Mouse (Mus musculus) kidney, adult 2 months (tissue): Measurements from ENCODE around the gene Mindy1. TPM values are rescaled to one million over a fixed set of nuclear protein-coding genes. Genes with fewer than 3 reads are reported as not detected.

Experiments
- DNase-seq: peaks from one replicate; pipeline ENCODE4 v3.0.0; 2021
- H3K27ac ChIP-seq: fragments of 200-500 bp; 2 replicates; pipeline ENCODE4 v1.5.1; 2012; ENCODE audit warnings: low read depth, low read length, control low read depth, inconsistent platforms; ENCODE audit not compliant: insufficient read depth
- H3K27me3 ChIP-seq: fragments of 200-500 bp; replicated peaks from 2 replicates; pipeline ENCODE4 v1.6.1; 2012; ENCODE audit warnings: mild to moderate bottlenecking, moderate library complexity, low read length, inconsistent platforms; ENCODE audit not compliant: control insufficient read depth, insufficient read depth
- H3K36me3 ChIP-seq: fragments of 200-500 bp; 2 replicates; pipeline ENCODE4 v1.6.1; 2012; ENCODE audit warnings: mild to moderate bottlenecking, moderate library complexity, low read length, inconsistent platforms; ENCODE audit not compliant: control insufficient read depth, insufficient read depth
- H3K4me1 ChIP-seq: fragments of 200-500 bp; 2 replicates; pipeline ENCODE4 v1.6.1; 2011; ENCODE audit warnings: low read length; ENCODE audit not compliant: control insufficient read depth, insufficient read depth
- H3K4me3 ChIP-seq: fragments of 200-500 bp; 2 replicates; pipeline ENCODE4 v1.5.1; 2011; ENCODE audit warnings: mild to moderate bottlenecking, low read depth, low read length, control low read depth; ENCODE audit not compliant: insufficient read depth
- CTCF ChIP-seq: fragments of 200-500 bp; conservative IDR thresholded peaks from 2 replicates; pipeline ENCODE4 v1.5.1; 2011; ENCODE audit warnings: low read depth, mild to moderate bottlenecking, control low read depth, low read length, moderate library complexity, mixed read lengths; ENCODE audit not compliant: insufficient read depth, insufficient read length
- POLR2A ChIP-seq: fragments of 200-500 bp; IDR thresholded peaks from one replicate; pipeline ENCODE4 v1.6.1; 2011; ENCODE audit warnings: low read depth, low read length, control low read depth
- WGBS: fragments of 180-500 bp; shearing (Covaris S2); methylation state at CpG from one replicate; pipeline ENCODE4 v1.1.7; 2018; 5-methylcytosine and 5-hydroxymethylcytosine counted together
- polyA plus RNA-seq: library from polyadenylated mRNA; depleted of rRNA; stranded (reverse); fragments of >200 nt; gene quantifications from 2 replicates; pipeline ENCODE4 v1.2.3, GENCODE M21; 2012

Mindy1 gene
- polyA plus RNA-seq, 1 experiment = 120 TPM

GRCm38 (mm10) chr3:95307100-95307499 lies 26.0 kb downstream of the Mindy1 start, which contains the start of gene Anxa9:
Gene Anxa9 (minus strand): TSS chr3:95307176.
- H3K4me1 ChIP-seq = no peaks in the 10 kb centered on the region
- TF ChIP-seq CTCF (no peak), POLR2A (no peak)
- no peaks in the 10 kb centered on the region for H3K36me3 ChIP-seq
- H3K27ac ChIP-seq = peak within 1 kb of the TSS; percentile 42
- H3K27me3 ChIP-seq = no peaks in the 10 kb centered on the region
- no peak within 1 kb of the TSS for H3K4me3 ChIP-seq
- WGBS = 50% methylated on average over 7 of the region's 7 CpGs
- no peak for DNase-seq

- Histone ChIP-seq H3K27ac (no peak overlapping the region), H3K27me3 (no peaks in the 10 kb centered on the region), H3K4me1 (no peaks in the 10 kb centered on the region; the same call in 1 of the 2 replicates), H3K4me3 (no peak overlapping the region), H3K36me3 (no peaks in the 10 kb centered on the region)
- 60% methylated on average over 3 of the region's 3 CpGs for WGBS
- no peak for DNase-seq
- TF ChIP-seq CTCF (no peak), POLR2A (no peak)
Observed at GRCm38 (mm10) chr3:95310496-95310895, 29.4 kb downstream of the Mindy1 start.

GRCm38 (mm10) chr3:95310968-95311882 lies 30.1 kb downstream of the Mindy1 start:
- Histone ChIP-seq H3K4me1 (peaks cover 3% of the 10 kb centered on the region; the same call in 1 of the 2 replicates), H3K27ac (no peak overlapping the region), H3K4me3 (no peak overlapping the region), H3K36me3 (no peaks in the 10 kb centered on the region), H3K27me3 (no peaks in the 10 kb centered on the region)
- 64% methylated on average over 9 of the region's 9 CpGs for WGBS
- TF ChIP-seq CTCF (peak; percentile 40), POLR2A (no peak)
- peak; percentile 90 for DNase-seq

GRCm38 (mm10) chr3:95312623-95313022 lies 31.5 kb downstream of the Mindy1 start:
- Histone ChIP-seq H3K27me3 (no peaks in the 10 kb centered on the region), H3K36me3 (no peaks in the 10 kb centered on the region), H3K27ac (no peak overlapping the region), H3K4me1 (peaks cover 13% of the 10 kb centered on the region), H3K4me3 (no peak overlapping the region)
- TF ChIP-seq POLR2A = no peak
- TF ChIP-seq CTCF = no peak
- WGBS = 68% methylated on average over 6 of the region's 6 CpGs
- DNase-seq = no peak

DNA sequence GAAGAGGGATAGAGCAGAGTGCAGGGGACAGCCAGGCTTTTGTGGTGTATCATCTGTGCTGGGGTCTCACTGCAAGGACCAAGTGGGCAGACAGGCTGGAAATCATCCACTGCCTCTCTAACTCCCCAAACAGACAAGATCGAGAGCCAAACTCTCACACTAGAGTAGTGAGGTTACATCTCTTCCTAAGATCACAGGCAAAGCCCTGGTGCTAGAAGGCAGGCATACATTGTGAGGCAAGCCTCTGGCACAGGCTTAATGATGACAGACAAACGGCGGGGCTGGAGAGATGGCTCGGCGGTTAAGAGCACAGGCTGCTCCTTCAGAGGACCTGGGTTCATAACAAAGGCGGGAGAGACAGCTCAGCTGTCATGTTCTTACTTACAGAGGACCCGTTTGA lies 32.3 kb downstream of the Mindy1 start:
- H3K27me3 ChIP-seq = no peaks in the 10 kb centered on the region
- H3K4me3 ChIP-seq = no peak overlapping the region
- no peaks in the 10 kb centered on the region for H3K36me3 ChIP-seq
- TF ChIP-seq CTCF = no peak
- TF ChIP-seq POLR2A = no peak
- H3K4me1 ChIP-seq = peaks cover 19% of the 10 kb centered on the region
- no peak overlapping the region for H3K27ac ChIP-seq
- DNase-seq = no peak
- WGBS = 81% methylated on average over 7 of the region's 7 CpGs

DNA sequence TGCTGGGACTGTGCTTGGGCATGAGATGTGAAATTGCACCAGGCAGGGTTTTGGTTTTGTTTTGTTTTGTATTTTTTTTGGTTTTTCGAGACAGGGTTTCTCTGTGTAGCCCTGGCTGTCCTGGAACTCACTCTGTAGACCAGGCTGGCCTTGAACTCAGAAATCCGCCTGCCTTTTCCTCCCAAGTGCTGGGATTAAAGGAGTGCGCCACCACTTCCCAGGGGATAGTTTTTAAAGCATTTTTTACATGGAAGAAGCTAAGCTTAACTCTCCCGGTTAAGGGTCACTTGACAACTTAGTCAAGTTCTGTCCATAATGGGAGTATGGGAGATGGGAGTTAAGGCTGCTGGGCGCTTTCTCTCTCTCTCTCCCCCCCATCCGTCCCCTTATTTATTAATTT lies 32.9 kb downstream of the Mindy1 start:
- Histone ChIP-seq H3K36me3 (no peaks in the 10 kb centered on the region), H3K27me3 (no peaks in the 10 kb centered on the region), H3K4me3 (no peak overlapping the region), H3K4me1 (peaks cover 25% of the 10 kb centered on the region), H3K27ac (no peak overlapping the region)
- DNase-seq = no peak
- no peak for TF ChIP-seq POLR2A
- no peak for TF ChIP-seq CTCF
- WGBS = 87% methylated on average over 6 of the region's 6 CpGs

DNA sequence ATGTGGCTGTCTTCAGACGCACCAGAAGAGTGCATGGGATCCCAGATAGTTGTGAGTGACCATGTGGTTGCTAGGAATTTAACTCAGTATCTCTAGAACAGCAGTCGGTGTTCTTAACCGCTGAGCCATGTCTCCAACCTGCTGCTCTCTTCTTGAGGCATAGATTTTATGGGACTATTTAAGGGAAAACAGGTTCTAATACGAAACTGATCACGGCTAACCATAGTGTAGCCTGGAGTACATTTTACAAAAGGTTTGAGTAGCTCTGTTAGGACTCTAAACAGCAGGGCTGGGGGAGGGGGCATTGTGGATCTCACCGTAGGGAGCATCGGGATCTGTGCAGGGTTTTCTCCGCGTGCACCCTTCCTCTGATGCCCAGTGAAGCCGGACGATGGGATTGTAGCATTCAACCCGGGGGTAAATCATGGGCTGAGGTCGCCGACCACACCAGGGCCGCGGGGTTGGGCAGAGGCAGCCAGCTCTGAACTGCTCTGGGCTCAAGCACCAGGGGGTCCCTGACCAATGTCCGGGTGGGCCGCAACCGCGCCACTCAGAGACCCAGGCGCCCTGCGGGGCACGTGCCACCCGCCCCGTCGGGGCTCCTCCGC lies 33.4 kb downstream of the Mindy1 start, which contains the start of gene Cers2:
TSS of gene Cers2 (plus strand) at position 306 of the 608 bp plus-strand sequence.
- 6% methylated on average over 27 of the region's 27 CpGs for WGBS
- TF ChIP-seq POLR2A (no peak), CTCF (no peak)
- Histone ChIP-seq H3K27ac (peak within 1 kb of the TSS; percentile 85), H3K36me3 (no peaks in the 10 kb centered on the region), H3K27me3 (no peaks in the 10 kb centered on the region), H3K4me3 (peak within 1 kb of the TSS; percentile 93), H3K4me1 (peaks cover 28% of the 10 kb centered on the region)
- no peak for DNase-seq
